Mouse (Mus musculus): ENCODE results near the gene Gbgt1.
"Not testable (repeated sequence)": the region's sequence is repeated elsewhere in the genome, so short reads cannot be mapped to it uniquely, and the experiment has no call there.

Gene Gbgt1

GRCm38 (mm10) chr2:28502987-28503386 is 6.3 kb downstream of the Gbgt1 start:
- no peak for DNase-seq (ENCODE audit: low spot score)

DNA sequence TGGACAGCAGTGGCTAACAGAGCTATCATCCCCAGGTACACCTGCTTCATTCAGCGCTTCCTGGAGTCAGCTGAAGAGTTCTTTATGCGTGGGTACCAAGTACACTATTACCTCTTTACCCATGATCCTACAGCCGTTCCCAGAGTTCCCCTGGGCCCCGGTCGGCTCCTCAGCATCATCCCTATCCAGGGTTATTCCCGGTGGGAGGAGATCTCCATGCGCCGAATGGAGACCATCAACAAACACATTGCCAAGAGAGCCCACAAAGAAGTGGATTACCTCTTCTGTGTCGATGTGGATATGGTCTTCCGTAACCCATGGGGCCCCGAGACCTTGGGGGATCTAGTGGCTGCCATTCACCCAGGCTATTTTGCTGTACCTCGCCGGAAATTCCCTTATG is 8.0 kb downstream of the Gbgt1 start:
- DNase-seq (ENCODE audit: low spot score): no peak

- no peak for DNase-seq (ENCODE audit: low spot score)
Observed at GRCm38 (mm10) chr2:28505795-28506194, 9.1 kb downstream of the Gbgt1 start, which contains the start of gene Gm10134. Gm10134 (plus strand) TSS chr2:28506095.

DNA sequence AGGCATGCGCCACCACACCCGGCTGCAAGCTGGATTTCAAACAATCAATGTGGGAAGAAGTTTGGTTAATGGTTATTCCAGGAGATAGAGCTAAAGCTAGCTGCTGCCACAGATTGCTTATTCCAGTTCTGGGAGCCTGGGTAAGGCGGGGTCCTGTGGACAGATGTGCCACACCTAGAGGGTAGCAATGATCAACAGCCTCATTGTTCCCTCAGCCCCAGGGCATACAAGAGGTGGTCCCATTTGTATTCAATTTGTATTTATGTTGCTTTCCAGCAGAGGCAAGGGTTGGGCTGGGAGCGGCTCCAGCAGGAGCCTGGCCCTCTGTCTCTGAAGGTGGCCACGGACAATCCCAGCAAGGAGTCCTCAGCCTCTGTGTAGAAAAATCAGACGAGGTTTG is 9.6 kb downstream of the Gbgt1 start:
- DNase-seq (ENCODE audit: low spot score): no peak

GRCm38 (mm10) chr2:28511600-28511999 is 14.9 kb downstream of the Gbgt1 start:
- not testable (repeated sequence) for DNase-seq (ENCODE audit: low spot score)

DNA sequence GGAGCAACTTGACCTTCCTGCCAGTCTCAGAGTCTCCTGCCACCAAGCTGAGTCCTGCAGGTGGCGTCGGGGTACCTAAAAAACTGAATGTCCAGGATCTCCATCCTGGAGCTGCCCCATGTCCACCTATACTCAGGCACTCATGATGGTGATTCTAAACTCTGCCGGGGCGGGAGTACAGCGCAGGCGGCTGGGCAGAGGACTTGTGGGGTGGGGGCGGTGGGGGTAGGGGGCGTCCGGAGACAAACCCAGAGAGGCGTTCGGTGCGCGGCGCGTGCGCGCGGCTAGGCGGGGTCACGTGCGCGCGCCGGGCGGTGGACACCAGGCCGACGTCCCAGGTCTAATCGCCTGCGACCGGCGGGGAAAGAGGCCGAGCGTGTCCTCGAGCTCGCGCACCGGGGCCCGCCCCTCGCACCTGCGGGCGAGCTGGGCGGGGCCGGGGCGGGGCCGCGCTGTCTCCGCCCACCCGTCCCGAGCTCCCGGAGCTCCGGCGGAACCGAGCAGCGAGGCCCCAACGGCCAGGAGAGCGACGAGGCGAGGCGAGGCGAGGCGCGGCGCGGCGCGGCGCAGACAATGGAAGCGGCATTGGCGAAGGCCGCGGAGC is 16.2 kb downstream of the Gbgt1 start, which contains the start of gene Ralgds:
TSS of gene Ralgds (plus strand) at position 328 of the 604 bp plus-strand sequence.
- peak; percentile 59 for DNase-seq (ENCODE audit: low spot score)

DNA sequence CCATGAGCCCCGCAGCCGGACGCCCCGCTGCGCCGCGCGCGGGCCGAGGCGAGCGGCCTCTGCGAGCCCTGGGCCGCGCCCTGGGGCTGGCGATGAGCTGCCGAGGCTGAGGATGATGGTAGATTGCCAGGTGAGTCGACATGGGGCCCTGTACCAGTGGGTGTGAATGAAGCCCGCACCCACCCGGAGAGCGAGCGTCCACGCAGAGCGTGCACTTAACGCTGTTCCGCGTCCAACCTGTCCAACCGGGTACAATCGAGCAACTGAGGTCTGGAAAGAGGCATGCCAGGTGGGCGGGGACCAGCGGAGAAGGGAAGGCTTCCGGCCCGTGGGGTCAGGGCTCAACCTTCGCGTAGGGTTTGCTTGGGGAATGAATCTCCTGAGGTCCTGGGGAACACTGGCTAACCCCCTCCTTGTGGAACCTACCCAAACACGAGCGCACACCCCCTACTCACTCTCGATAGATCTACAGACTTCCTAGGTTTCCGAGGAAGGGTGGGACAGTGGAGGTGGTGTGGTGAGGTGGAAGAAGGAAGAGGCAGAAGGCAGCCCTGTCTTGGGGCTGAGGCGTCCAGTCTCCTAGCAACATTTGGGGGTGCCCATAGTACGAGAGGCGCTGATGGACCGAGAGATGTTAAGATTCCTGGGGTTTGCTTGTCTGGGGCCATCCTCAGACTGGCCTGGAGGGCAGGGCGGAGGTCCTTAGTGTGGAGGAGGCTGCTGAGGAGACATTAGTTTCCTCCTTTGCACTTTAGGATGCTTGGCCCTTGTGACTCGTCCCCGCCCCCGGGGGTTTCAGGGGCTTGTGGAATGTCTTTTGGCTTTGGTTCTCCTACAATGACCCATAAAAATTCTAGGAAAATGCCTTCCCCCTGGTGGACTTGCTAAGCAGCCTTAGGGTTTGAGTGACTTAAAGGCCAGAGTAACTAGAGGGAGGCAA is 17.0 kb downstream of the Gbgt1 start:
- DNase-seq (ENCODE audit: low spot score): no peak

- peak; percentile 85 for DNase-seq (ENCODE audit: low spot score)
Observed at GRCm38 (mm10) chr2:28514489-28514888, 17.8 kb downstream of the Gbgt1 start.

- DNase-seq (ENCODE audit: low spot score): peak; percentile 89
Observed at GRCm38 (mm10) chr2:28517206-28517909, 20.7 kb downstream of the Gbgt1 start.

- DNase-seq (ENCODE audit: low spot score): no peak
Observed at GRCm38 (mm10) chr2:28518231-28518630, 21.5 kb downstream of the Gbgt1 start.

DNA sequence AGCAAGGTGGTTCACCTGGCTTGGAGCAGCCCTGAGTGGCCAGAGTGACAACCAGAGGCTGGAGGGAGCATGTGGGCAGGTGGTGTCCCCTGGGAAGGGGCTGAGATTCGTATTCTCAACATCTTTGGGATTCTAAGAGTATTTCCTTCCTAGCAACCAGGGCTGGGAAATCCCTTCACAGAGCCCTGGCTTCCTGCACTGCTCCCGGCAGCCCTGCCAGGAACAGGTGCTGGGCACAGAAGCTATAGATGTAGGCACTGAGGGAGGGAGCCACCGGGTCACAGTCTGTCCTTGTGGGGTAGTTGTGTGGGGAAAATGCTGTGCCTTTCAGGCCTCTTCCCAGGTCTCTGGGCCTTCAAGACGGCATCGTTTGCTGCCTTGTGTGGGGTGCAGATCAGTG is 23.9 kb downstream of the Gbgt1 start:
- DNase-seq (ENCODE audit: low spot score): no peak

DNA sequence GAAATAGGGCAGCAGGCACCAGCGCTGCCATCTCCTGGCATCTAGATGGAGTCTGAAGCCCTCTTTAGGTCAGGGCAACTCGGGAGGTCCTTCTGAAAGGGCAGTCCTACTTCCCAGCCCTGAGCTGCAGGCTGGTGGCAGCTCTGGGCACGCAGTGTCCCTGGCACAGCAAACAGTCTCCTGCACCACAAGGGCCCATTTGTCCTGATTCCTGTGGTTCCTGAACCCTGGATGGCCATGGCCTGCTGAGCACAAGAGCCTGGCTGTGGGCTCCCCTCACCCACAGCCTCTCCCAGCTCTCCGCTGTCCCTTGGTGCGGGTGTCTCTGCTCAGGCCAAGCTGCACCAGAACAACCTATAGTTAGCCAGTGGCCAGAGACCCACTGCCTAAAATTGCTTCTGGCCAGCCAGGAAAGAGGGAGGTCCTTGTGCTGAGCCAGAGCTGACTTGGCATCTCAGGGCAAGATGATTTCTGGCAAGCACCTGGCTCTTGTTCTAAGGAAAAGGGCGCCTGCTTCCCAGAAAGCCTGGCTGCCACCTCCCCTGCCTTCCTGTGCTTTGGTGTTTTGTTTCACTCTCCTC is 25.0 kb downstream of the Gbgt1 start:
- DNase-seq (ENCODE audit: low spot score): no peak

GRCm38 (mm10) chr2:28522166-28522565 is 25.5 kb downstream of the Gbgt1 start:
- DNase-seq (ENCODE audit: low spot score): no peak

DNA sequence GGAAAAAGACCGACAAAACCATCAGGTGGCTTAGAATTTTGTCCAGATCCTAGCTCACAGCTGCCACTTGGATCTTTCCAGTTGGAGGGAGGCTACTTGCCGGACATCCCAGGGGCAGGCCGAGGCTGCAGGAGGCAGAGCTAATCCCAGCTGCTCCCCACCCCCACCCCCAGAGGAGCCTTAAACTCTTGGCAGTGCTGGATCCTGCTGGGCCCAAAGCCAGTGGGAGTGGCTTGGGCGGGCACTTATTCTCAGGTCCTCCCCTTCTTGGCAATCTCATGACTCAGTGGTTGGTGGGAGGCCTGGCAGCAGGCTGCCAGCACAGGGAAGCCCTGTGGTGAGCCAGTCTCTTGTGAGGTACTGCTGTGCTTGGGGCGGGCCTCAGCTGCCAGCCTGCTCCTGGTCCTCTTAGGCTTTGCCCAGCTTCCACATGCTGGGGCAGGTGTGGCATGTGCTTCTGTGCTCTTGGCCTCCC is 27.0 kb downstream of the Gbgt1 start:
- DNase-seq (ENCODE audit: low spot score): peak; percentile 92

DNA sequence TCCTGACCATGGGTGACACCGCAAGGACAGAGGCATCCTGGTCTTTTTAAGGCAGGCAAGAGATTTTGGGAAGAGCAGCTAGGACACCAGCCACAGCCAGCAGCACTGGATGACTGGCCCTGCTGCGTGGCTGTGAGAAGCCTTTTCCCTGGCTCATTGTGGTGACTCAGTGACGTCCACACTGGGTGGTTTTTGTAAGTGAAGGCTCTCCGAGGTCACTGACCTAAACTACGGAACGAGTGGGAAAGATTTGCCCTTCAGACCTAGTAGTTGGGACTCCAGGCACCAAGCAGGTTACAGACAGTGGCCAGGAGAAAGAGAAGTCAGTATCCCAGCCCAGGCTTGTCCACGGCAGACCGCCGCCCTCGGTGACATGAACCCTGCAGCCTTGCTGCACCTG is 27.7 kb downstream of the Gbgt1 start:
- no peak for DNase-seq (ENCODE audit: low spot score)

DNA sequence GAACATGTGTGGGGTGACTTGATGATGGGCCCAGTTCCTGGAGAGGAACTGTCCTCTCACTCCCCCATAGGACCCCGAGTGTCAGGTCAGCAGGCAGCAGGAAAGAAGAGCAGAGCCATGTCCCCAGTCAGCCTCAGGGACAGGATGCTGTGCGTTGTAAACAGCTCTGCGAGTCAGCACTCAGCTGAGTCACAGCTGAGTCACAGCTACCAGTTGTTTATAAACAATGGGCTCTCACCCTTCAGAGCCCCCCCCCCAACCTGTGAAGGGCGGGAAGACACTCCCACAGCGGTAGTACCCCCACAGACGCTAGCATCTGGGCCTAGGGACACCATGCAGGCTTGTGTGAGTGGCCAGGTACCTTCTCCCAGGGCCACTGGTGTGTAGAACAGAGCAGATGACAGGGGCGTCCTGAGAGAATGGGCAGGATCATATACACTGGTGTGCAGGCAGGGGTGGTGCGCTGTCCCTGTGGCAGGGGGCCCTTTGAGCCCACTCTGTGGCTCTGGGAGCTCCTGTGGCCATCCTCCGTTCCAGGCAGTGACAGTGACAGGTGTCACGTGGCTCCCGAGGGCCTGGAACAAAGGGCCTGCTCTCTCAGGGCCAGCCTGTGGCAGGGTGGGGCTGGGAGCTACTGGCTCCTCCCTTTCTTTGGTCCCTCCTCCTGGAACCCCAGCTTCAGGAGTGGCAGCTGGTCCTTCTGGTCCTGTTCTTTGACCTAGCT is 28.7 kb downstream of the Gbgt1 start:
- DNase-seq (ENCODE audit: low spot score): peak; percentile 91

DNA sequence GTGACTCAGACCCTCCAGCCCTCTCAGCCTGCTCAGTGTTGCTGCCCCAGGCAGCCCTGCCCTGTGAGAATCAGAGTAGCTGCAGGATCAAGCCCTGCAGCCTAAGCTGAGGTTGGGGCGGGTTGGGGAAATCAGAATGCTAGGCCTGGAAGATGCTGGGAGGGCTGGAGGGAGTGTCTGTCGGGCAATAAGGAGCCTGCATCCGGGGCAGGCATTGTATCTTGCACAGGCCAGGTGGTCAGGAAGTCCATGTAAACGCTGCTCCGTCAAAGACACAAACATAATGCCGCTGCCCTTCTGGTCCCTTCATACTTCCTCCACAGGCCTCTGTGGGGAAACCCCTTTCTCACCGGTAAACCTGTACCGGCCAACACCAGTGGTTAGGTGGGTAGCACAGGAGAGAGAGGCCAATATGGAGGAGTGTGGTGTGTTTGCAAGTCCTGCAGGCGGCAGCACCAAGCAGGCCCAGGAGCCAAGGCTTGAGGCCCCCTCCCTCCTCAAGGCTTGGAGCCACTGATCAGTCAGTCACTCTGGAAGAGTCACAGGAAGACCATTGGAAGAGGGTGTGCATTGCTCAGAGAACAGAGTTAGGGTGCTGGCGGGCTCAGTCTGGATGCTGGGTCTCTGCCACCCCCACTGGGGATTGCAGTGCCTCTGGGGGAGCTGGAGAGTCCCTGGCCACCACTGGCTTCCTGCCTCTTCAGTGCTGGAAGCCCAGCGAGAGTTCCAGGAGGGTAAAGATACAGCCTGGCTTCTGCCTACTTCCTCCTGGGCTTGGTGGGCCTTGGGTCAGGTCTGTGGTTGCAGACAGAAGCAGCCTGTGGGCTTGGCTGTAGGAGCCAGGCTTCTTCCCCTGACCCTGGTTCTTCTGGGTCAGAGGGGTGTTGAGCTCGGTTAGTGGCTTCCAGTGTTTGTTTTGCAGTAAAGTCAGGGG is 29.5 kb downstream of the Gbgt1 start:
- no peak for DNase-seq (ENCODE audit: low spot score)

DNA sequence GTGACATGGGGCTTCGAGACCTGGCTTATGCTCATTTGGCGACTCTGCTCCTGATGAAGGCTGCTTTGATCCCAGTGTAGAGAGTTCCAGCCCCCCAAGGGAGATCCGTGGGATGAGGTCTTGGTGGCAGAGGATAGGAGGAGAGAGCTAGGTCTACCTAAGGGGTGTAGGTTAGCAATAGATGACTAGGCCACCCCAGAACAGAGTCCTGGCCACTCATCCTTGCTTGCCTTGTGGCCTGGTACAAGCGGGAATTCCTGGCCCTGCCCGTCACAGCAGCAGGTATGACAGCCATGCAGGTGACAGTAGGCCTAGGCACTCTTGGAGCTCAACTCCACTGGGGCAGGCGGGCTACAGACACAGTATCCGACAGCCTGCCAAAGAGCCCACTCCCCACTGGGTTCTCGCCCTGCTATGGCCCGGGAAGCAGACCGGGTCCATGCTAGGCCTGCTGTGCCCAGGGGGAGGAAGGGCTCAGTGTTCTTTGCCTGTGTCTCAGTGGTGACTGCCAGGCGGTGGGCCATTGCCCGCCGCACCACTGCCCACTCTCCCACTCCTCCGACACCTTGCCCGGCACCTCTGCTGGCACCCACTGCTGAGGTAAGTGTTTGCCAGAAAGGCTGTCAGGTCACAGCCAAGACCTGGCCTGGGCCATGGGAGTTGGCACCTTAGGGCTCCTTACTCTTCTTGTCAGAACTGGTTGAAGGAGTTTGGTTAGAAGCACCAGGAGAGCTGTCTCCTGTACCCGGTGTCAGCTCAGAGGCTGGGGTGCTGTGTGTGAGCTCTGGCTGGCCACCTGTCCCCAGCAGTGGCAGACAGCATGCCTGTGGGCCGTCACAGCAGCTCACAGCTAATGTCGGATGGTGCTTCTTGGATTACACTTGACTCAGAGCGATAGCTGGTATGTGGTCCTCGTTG is 31.0 kb downstream of the Gbgt1 start:
- no peak for DNase-seq (ENCODE audit: low spot score)

GRCm38 (mm10) chr2:28528354-28528730 is 31.7 kb downstream of the Gbgt1 start:
- DNase-seq (ENCODE audit: low spot score): no peak

Measured in lung, postnatal 25 days (tissue).